Mouse (Mus musculus): ENCODE measurements around the gene Stra6. TPM values are rescaled to one million over a fixed set of nuclear protein-coding genes. Genes with fewer than 3 reads are reported as not detected.

The Stra6 gene
- total RNA-seq, 2 experiments from 2014 or later: not detected

GRCm38 (mm10) chr9:58128926-58129413 is 65.4 kb downstream of the Stra6 start:
- ATAC-seq (replicated peaks; ENCODE audit: poor library complexity): no peak

GRCm38 (mm10) chr9:58129508-58129907 is 65.9 kb downstream of the Stra6 start:
- ATAC-seq (replicated peaks; ENCODE audit: poor library complexity): no peak

- ATAC-seq (replicated peaks; ENCODE audit: poor library complexity): no peak
These were observed 67.3 kb downstream of the Stra6 start for GRCm38 (mm10) chr9:58130909-58131308.

- ATAC-seq (replicated peaks; ENCODE audit: poor library complexity): no peak
These were observed 68.1 kb downstream of the Stra6 start for GRCm38 (mm10) chr9:58131735-58132134.

GRCm38 (mm10) chr9:58133893-58134884 is 70.6 kb downstream of the Stra6 start:
- ATAC-seq (replicated peaks; ENCODE audit: poor library complexity): no peak

- ATAC-seq (replicated peaks; ENCODE audit: poor library complexity): no peak
These were observed 71.3 kb downstream of the Stra6 start for GRCm38 (mm10) chr9:58134906-58135305.

- no peak for ATAC-seq (replicated peaks; ENCODE audit: poor library complexity)
These were observed 72.3 kb downstream of the Stra6 start for GRCm38 (mm10) chr9:58135921-58136321.

- no peak for ATAC-seq (replicated peaks; ENCODE audit: poor library complexity)
These were observed 76.4 kb downstream of the Stra6 start for GRCm38 (mm10) chr9:58139947-58140346.

- ATAC-seq (replicated peaks; ENCODE audit: poor library complexity): no peak
These were observed 79.8 kb downstream of the Stra6 start for GRCm38 (mm10) chr9:58143419-58143818.

GRCm38 (mm10) chr9:58144664-58145063 is 81.1 kb downstream of the Stra6 start:
- no peak for ATAC-seq (replicated peaks; ENCODE audit: poor library complexity)

- ATAC-seq (replicated peaks; ENCODE audit: poor library complexity): no peak
These were observed 81.8 kb downstream of the Stra6 start for GRCm38 (mm10) chr9:58145417-58145816.

- no peak for ATAC-seq (replicated peaks; ENCODE audit: poor library complexity)
These were observed 85.2 kb downstream of the Stra6 start for GRCm38 (mm10) chr9:58148806-58149205.

GRCm38 (mm10) chr9:58150733-58151361 is 87.3 kb downstream of the Stra6 start:
- ATAC-seq (replicated peaks; ENCODE audit: poor library complexity): no peak

GRCm38 (mm10) chr9:58153095-58153494 is 89.5 kb downstream of the Stra6 start:
- ATAC-seq (replicated peaks; ENCODE audit: poor library complexity): no peak

GRCm38 (mm10) chr9:58155366-58155765 is 91.8 kb downstream of the Stra6 start:
- ATAC-seq (replicated peaks; ENCODE audit: poor library complexity): no peak

- no peak for ATAC-seq (replicated peaks; ENCODE audit: poor library complexity)
These were observed 93.4 kb downstream of the Stra6 start for GRCm38 (mm10) chr9:58156819-58157560.

- no peak for ATAC-seq (replicated peaks; ENCODE audit: poor library complexity)
These were observed 94.2 kb downstream of the Stra6 start for GRCm38 (mm10) chr9:58157838-58158237.

GRCm38 (mm10) chr9:58158541-58159311 is 95.1 kb downstream of the Stra6 start:
- no peak for ATAC-seq (replicated peaks; ENCODE audit: poor library complexity)

GRCm38 (mm10) chr9:58159855-58160254 is 96.3 kb downstream of the Stra6 start:
- no peak for ATAC-seq (replicated peaks; ENCODE audit: poor library complexity)

GRCm38 (mm10) chr9:58160315-58160714 is 96.7 kb downstream of the Stra6 start:
- ATAC-seq (replicated peaks; ENCODE audit: poor library complexity): 0 out of 2 replicates have a peak, but pooled peaks have one; percentile 23

Measured in megakaryocyte progenitor cell, adult 5-6 weeks (primary cell).